Mouse (Mus musculus): ENCODE data around the gene Ipo9.

- TF ChIP-seq POLR2A (IDR thresholded peaks at IDR 0.05; ENCODE audit: control insufficient read depth, extremely low read depth, insufficient read depth, low read length, poor library complexity) = no peak
- no peak for TF ChIP-seq CTCF (IDR thresholded peaks at IDR 0.05; ENCODE audit: borderline replicate concordance, control insufficient read depth, extremely low read depth, insufficient read depth, low read length, poor library complexity)
Measured at GRCm38 (mm10) chr1:135361491-135361890, 68.8 kb downstream of the Ipo9 start.

Data from thymus, adult 2 months (tissue).